Mouse (Mus musculus): ENCODE results near the gene Akap6. TPM values are rescaled to one million over a fixed set of nuclear protein-coding genes. Genes with fewer than 3 reads are reported as not detected.

Gene Akap6
- total and polyA plus RNA-seq, 3 experiments = 0.12 to 0.42 (median 0.33) TPM

DNA sequence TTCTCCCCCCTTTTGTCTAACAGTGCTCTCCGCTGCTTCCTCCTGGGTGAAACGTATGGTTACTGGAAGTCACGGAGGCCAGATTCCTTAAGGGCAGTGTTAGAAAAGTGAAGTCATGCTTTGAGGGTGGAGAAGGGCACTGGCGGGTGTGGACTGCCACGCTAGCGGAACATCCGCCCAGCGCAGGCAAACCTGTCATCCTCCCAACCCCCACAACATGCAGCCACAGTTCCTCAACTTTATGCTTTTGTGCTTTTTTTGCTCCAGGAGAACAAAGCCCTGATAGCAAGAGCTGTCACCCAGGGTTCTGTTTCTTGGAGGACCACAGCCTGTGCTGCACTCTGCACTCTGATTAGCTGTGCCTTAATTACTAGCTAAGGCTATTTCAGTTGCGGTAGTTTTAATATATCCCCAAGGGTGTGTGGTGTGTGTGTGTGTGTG, 2.0 kb downstream of the Akap6 start:
- no peaks in the 10 kb centered on the region for H3K9me3 ChIP-seq (replicated peaks; ENCODE audit: low read length)
- dilution Hi-C loops (cut with MboI; ENCODE audit: extremely low pct_ligation_motif_present, extremely low pct_unique_long_range_greater_than_20kb, low sequenced_read_pairs) = no loop called here
- H3K4me2 ChIP-seq (ENCODE audit: insufficient read depth, low read depth, poor library complexity, severe bottlenecking) = peak overlapping the region; percentile 34
- H3K79me2 ChIP-seq (replicated peaks; ENCODE audit: control insufficient read depth, extremely low read depth, insufficient read depth, poor library complexity, severe bottlenecking) = no peaks in the 10 kb centered on the region
- no peaks in the 10 kb centered on the region for H3K27me3 ChIP-seq (replicated peaks)
- in situ Hi-C loops (cut with MboI; ENCODE audit: low pct_ligation_motif_present, low pct_unique_long_range_greater_than_20kb, low sequenced_read_pairs) = no loop called here
- H3K36me3 ChIP-seq (replicated peaks in 1 of 2; ENCODE audit: control insufficient read depth in 1 of 2, insufficient read depth in 1 of 2, low read length in 1 of 2) = no peaks in the 10 kb centered on the region
- TF ChIP-seq BHLHE40 (IDR thresholded peaks at IDR 0.05; ENCODE audit: low read depth, low read length) (no peak), CHD1 (IDR thresholded peaks at IDR 0.05; ENCODE audit: low read depth, low read length) (no peak), MAZ (IDR thresholded peaks at IDR 0.05; ENCODE audit: low read depth, low read length) (no peak), MYC (IDR thresholded peaks at IDR 0.05; ENCODE audit: low read depth, low read length) (no peak), USF1 (IDR thresholded peaks at IDR 0.05; ENCODE audit: low read depth, low read length) (no peak), POLR2AphosphoS2 (IDR thresholded peaks at IDR 0.05; ENCODE audit: low read depth, low read length) (no peak), MXI1 (IDR thresholded peaks at IDR 0.05; ENCODE audit: low read depth, low read length) (no peak), SIN3A (IDR thresholded peaks at IDR 0.05; ENCODE audit: low read length) (no peak), MEF2A (IDR thresholded peaks at IDR 0.05; ENCODE audit: borderline replicate concordance, low read depth, low read length) (no peak), TBP (conservative IDR thresholded peaks at IDR 0.05; ENCODE audit: low read depth, low read length) (no peak), GABPA (IDR thresholded peaks at IDR 0.05; ENCODE audit: insufficient replicate concordance, low read depth, low read length) (no peak), ZC3H11A (IDR thresholded peaks at IDR 0.05; ENCODE audit: low read depth, low read length) (no peak), MAFK (IDR thresholded peaks at IDR 0.05; ENCODE audit: insufficient replicate concordance, low read length) (no peak), NRF1 (IDR thresholded peaks at IDR 0.05; ENCODE audit: low read depth, low read length) (no peak), ZNF384 (IDR thresholded peaks at IDR 0.05; ENCODE audit: low read depth, low read length) (no peak)
- H3K4me1 ChIP-seq (ENCODE audit: control insufficient read depth in 1 of 2, insufficient read depth in 2 of 2) = peaks cover 0 to 3% of the 10 kb centered on the region in 2 experiments; a peak in 1 of 4 replicates
- H3K9ac ChIP-seq (ENCODE audit: insufficient read depth, low read depth) = no peak overlapping the region
- H3K4me3 ChIP-seq (replicated peaks in 1 of 3; ENCODE audit: low read depth in 2 of 3, low read length in 2 of 3, poor library complexity in 1 of 3) = no peak overlapping the region
- H3K27ac ChIP-seq (ENCODE audit: insufficient read depth, low read depth) = no peak overlapping the region
- no peak for DNase-seq (ENCODE audit: extremely low read depth)

DNA sequence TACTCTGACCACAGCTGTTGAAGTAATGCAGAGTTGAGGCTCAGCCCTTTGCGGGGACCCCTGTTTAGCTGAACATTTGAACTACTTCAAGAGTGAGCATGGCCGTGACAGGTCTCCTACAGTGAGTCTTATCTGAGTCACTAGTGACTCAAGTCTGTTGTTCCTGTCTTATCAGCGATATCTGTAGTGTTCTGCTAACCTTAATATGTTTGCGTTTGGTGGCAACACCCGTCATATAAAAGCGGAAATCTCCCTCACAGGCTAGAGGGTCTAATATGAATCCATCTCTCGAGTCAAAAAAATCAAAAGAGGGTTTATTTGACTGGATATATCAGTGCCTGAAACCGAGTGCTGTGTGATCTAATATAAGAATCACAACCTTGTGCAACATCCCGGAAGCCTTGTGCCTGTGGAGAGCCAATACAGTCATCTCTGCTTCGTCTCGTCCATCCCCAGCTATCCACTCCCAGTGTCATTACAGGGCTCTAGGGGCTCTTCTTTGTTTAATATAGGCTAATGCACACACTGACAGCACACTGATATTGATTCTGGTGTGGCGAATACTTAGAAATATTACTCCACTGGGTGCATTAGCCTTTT, 3.3 kb downstream of the Akap6 start:
- no peaks in the 10 kb centered on the region for H3K79me2 ChIP-seq (replicated peaks; ENCODE audit: control insufficient read depth, extremely low read depth, insufficient read depth, poor library complexity, severe bottlenecking)
- no peak overlapping the region for H3K4me2 ChIP-seq (ENCODE audit: insufficient read depth, low read depth, poor library complexity, severe bottlenecking)
- DNase-seq (ENCODE audit: extremely low read depth) = no peak
- no peak overlapping the region for H3K4me3 ChIP-seq (replicated peaks in 1 of 3; ENCODE audit: low read depth in 2 of 3, low read length in 2 of 3, poor library complexity in 1 of 3)
- peaks cover 0 to 3% of the 10 kb centered on the region in 2 experiments; a peak in 1 of 4 replicates for H3K4me1 ChIP-seq (ENCODE audit: control insufficient read depth in 1 of 2, insufficient read depth in 2 of 2)
- no peaks in the 10 kb centered on the region for H3K27me3 ChIP-seq (replicated peaks)
- H3K9me3 ChIP-seq (replicated peaks; ENCODE audit: low read length) = no peaks in the 10 kb centered on the region
- H3K9ac ChIP-seq (ENCODE audit: insufficient read depth, low read depth) = no peak overlapping the region
- in situ Hi-C loops (cut with MboI; ENCODE audit: low pct_ligation_motif_present, low pct_unique_long_range_greater_than_20kb, low sequenced_read_pairs) = no loop called here
- dilution Hi-C loops (cut with MboI; ENCODE audit: extremely low pct_ligation_motif_present, extremely low pct_unique_long_range_greater_than_20kb, low sequenced_read_pairs) = no loop called here
- H3K27ac ChIP-seq (ENCODE audit: insufficient read depth, low read depth) = no peak overlapping the region
- TF ChIP-seq JUN (IDR thresholded peaks at IDR 0.05; ENCODE audit: insufficient read depth, low read depth, low read length) = no peak
- no peak for TF ChIP-seq SIN3A (IDR thresholded peaks at IDR 0.05; ENCODE audit: low read length)
- TF ChIP-seq NRF1 (IDR thresholded peaks at IDR 0.05; ENCODE audit: low read depth, low read length) = no peak
- no peak for TF ChIP-seq TCF12 (IDR thresholded peaks at IDR 0.05; ENCODE audit: low read depth, low read length)
- no peak for TF ChIP-seq MEF2A (IDR thresholded peaks at IDR 0.05; ENCODE audit: borderline replicate concordance, low read depth, low read length)
- TF ChIP-seq SMC3 (IDR thresholded peaks at IDR 0.05; ENCODE audit: low read depth, low read length) = no peak
- no peak for TF ChIP-seq POLR2AphosphoS2 (IDR thresholded peaks at IDR 0.05; ENCODE audit: low read depth, low read length)
- TF ChIP-seq MAX (IDR thresholded peaks at IDR 0.05; ENCODE audit: low read length) = no peak
- TF ChIP-seq HCFC1 (IDR thresholded peaks at IDR 0.05; ENCODE audit: low read depth, low read length) = no peak
- no peak for TF ChIP-seq PAX5 (IDR thresholded peaks at IDR 0.05; ENCODE audit: low read length)
- no peak for TF ChIP-seq ZNF384 (IDR thresholded peaks at IDR 0.05; ENCODE audit: low read depth, low read length)
- no peak for TF ChIP-seq POLR2A (IDR thresholded peaks at IDR 0.05; ENCODE audit: low read depth, low read length)
- no peaks in the 10 kb centered on the region for H3K36me3 ChIP-seq (replicated peaks in 1 of 2; ENCODE audit: control insufficient read depth in 1 of 2, insufficient read depth in 1 of 2, low read length in 1 of 2)
